Comparison of ENCODE assay signal across 8 mouse cellular contexts in genomic region chr6:120898188-120898833, GRCm38 (mm10). TPM values are rescaled to one million over a fixed set of nuclear protein-coding genes. Genes with fewer than 3 reads are reported as not detected.
DNase-seq lines count a peak whose midpoint lies in the region; ATAC-seq and TF ChIP-seq lines count a peak whose summit lies in the region.

No protein-coding gene starts in this region.

- peak; percentile 71; the same call in 1 of the 2 replicates for ATAC-seq in heart, postnatal 0 days (ENCODE audit: insufficient read depth, low read depth)

- 70% methylated on average over 6 of the region's 6 CpGs for WGBS in heart, postnatal 0 days

- H3K4me3 ChIP-seq in heart, postnatal 0 days (ENCODE audit: low read depth, low read length) = no peak overlapping the region

- peak; percentile 90 for TF ChIP-seq CTCF in heart, postnatal 0 days (IDR thresholded peaks at IDR 0.05; ENCODE audit: low read depth)

- TF ChIP-seq EP300 in heart, postnatal 0 days (IDR thresholded peaks at IDR 0.05; ENCODE audit: low read depth) = no peak

- H3K4me1 ChIP-seq in heart, postnatal 0 days (ENCODE audit: control insufficient read depth, insufficient read depth) = no peaks in the 10 kb centered on the region

- no peak overlapping the region for H3K27ac ChIP-seq in heart, postnatal 0 days (ENCODE audit: low read depth)

- H3K4me2 ChIP-seq in heart, postnatal 0 days (ENCODE audit: low read depth, low read length) = no peak overlapping the region

- peak; percentile 34 for DNase-seq in layer of hippocampus, adult 11-12 months (ENCODE audit: low spot score)
- no peak for DNase-seq in layer of hippocampus, postnatal 36 days
- peak; percentile 50 for DNase-seq in WW6 (ENCODE audit: low read depth, low spot score)
- peak; percentile 82 for DNase-seq in embryo, embryonic 10 days (ENCODE audit: low spot score)
- peak; percentile 57 for DNase-seq in heart, postnatal 0 days (ENCODE audit: low spot score)
- peak; percentile 51 to 65 for DNase-seq in kidney, postnatal 4 days
- DNase-seq in mesoderm, embryonic 11.5 days (ENCODE audit: low read depth, low spot score) = peak; percentile 70
- DNase-seq in thymus, postnatal 14 days = peak; percentile 60

- no peaks in the 10 kb centered on the region; the same call in 1 of the 2 replicates for H3K36me3 ChIP-seq in heart, postnatal 0 days (replicated peaks; ENCODE audit: control insufficient read depth, insufficient read depth, low read length)

- no peaks in the 10 kb centered on the region for H3K27me3 ChIP-seq in heart, postnatal 0 days (ENCODE audit: control insufficient read depth, insufficient read depth, low read length)

- H3K9me3 ChIP-seq in heart, postnatal 0 days (replicated peaks; ENCODE audit: control insufficient read depth, low read length) = no peaks in the 10 kb centered on the region

- no peak overlapping the region for H3K9ac ChIP-seq in heart, postnatal 0 days (replicated peaks; ENCODE audit: low read depth, low read length)

RNA-seq across cellular contexts. Expression of gene Bid, which starts 18.3 kb away (rescaled TPM):
- total RNA-seq in layer of hippocampus, postnatal 36 days (2021) = 10 to 100 TPM; 15.6 to 18.7 TPM
- 3.3 and 5.1 TPM in 2 replicates for total RNA-seq in heart, postnatal 0 days (2014; rRNA removed; ENCODE audit: low replicate concordance)
- polyA plus RNA-seq in heart, postnatal 0 days (2015; fragmentation: Nextera tagmentation; extraction: Ambion mirVana) = 2.6 and 3.6 TPM in 2 replicates

Comparison
In these comparisons a context has a peak if more than half of its experiments do, and no peak if none do; other contexts are left out.
1. DNase-seq: peak in layer of hippocampus, adult 11-12 months (single experiment), WW6 (single experiment), embryo, embryonic 10 days (single experiment), heart, postnatal 0 days (single experiment), kidney, postnatal 4 days (2 of 2), mesoderm, embryonic 11.5 days (single experiment) and thymus, postnatal 14 days (single experiment); none in layer of hippocampus, postnatal 36 days (0 of 2).